Mouse (Mus musculus) left cerebral cortex, adult 11 months (tissue): ENCODE results near the gene Treml4.

Experiments used
- DNase-seq: peaks from one replicate; pipeline ENCODE4 v3.0.0; 2022; ENCODE audit warnings: low spot score

The Treml4 gene

DNA sequence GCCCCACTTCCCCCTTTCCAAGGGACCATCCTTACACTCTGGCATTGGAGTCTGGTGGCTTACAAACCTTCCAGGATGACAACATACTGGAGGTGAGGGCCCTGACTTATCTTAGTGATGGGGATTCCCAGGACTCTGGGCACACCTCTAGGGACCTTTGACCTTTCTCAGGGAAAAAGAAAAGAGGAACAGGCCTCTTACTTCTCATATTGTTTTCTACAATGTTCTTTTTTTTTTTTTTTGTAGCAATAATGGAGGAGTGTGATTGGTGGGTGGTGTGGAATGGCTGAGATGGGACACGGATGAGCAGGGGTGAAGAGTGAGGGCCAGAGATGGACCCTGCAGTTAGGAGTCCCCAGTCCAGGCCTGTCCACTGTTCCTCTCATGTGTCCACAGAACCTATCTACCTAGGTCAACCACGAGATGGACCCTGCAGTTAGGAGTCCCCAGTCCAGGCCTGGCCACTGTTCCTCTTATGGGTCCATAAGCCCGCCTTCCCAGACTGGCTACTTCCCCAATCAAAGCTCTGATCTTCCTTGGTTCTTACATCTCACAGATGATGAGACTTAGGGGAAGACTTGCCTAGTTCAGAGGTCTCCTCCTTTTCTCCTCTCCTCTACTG lies at the start of gene Treml4:
Treml4 (plus strand) TSS at position 555 of the 622 bp plus-strand sequence.
- no peak for DNase-seq

DNA sequence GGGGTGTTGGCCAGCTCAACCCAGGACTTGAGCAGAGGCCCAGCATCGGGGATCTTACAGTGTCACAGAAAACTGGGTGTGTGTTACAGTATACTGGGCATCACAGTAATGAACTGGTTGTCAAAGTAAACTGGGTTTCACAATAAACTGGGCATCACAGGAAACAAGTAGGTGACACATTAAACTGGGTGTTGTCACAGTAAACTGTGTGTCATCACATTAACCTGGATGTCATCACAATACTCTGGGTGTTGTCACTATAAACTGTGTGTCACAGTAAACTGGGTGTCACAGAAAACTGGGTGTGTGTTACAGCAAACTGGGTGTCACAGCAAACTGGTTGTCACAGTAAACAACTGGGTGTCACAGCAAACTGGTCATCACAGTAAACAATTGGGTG lies 48.7 kb upstream of the Treml4 start:
- DNase-seq: no peak

DNA sequence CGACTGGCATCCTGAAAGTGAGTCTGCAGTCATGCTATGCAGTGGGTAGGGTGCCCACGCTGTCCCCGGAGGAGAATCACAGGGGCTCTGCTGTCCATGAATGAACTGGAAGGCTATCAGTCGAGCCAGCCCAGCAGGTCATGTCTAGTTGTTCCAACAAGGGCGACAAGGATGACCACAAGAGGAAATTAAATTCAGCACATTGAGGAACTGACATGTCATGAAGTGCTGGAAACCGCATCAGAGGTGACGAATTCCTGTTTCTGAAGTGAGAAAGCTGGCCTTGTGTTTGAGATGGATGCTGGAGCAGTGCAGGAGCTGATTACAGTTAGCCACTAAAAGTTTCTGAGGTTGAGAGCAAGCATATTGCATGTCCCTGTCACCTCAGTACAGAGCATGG lies 33.4 kb upstream of the Treml4 start:
- DNase-seq: no peak

DNA sequence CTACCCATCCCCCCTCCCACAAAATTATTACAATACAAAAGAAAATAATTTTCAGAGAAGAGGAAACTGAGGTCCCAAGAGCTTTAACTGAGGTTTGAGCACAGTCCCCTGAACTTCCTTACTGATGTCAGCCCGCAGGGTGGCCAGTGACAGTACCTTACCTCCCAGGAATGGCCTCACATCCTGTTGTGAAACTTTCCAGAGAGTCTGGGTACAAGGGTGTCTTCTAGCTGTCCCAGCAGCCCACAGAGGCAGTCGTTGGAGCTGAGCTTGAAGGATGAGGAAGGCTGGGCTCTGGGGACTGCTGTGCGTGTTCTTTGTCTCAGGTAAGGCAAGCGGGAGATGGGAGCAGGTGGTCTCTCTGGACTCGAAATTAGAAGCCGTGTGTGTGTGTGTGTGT lies 31.6 kb upstream of the Treml4 start, which contains the start of gene Trem1:
Trem1 (plus strand) TSS at position 251 of the 400 bp plus-strand sequence.
- DNase-seq: no peak

DNA sequence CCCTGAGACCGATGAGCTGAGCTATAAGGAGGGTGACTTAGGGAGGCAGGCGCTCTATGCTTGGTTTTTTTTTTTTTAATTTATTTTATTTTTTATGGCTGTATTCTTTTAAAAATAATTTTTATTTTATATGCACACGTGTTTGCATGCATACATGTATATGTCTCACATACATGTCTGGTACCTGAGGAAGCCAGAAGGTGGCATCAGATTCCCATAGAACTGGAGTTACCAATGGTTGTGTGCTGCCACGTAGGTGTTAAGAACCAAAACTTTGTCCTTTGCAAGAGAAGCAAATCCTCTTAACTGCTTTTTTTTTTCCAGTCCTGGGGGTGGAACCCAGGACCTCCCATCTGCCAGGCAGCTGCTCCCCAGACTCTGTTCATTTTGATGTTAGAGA lies 30.3 kb upstream of the Treml4 start:
- DNase-seq: no peak

DNA sequence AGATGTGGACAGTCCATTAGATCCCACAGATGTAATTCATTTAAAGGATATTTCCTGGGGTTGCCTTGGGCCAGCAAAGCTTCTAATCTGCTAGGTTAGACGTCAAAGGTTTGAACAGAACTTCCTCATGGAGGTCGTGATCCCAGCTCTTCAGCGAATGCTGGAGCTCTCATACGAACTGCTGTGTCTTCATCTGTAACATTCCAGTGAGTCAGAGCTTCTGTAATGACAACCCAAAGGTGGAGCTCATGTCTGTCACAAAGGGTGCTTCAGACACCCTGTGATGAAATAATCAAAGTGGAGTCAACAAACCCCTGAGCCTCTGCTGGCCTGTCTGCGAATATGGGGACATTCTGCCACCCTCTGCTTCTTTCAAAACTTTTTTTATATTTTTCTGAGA lies 29.5 kb upstream of the Treml4 start:
- no peak for DNase-seq

DNA sequence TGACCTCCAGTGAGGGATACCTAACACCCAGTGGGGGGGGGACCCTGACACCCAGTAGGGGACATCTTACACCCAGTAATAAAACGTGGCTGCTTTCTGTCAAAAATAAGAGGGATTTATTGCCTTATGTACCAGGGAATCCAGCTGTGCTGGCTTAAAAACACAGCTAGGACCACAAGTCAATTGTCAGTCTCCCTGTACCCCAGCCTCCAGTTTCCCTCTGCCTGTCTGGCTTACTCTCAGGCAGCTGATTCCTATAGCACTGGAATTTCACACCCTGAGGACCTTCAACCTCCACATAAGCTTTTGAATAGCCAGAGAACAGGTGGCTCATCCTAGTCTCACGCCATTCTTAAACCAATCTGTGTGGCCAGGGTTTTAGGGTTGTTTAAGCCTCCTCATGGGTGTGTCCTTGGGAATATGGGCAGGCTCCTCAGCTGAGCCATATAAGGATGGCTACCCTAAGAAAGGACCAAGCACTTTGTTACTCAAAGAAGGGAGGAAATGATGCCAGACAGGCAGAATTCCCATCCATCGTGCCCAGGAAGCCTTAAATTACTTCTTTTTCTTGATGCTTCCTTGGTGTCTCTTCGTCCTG lies 28.2 kb upstream of the Treml4 start:
- no peak for DNase-seq

DNA sequence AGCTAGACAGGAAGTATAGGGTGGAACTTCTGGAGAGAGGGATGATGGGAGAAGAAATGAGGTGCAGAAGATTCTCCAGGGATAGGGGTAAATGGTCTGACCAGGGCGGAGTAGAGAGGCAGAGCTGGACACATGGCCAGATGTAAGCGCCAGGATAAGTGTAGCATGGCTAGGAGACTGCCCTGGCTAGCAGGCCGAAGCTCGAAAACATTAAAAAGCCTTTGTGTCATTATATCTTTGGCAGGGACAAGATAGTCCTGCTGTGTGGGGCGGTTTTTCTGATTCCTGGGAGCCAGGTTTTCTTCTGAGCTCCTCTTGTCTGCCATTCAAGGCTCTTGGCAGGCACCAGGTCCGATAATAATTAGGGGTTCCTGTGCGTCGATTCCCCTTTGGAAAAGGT lies 26.5 kb upstream of the Treml4 start:
- DNase-seq: no peak

DNA sequence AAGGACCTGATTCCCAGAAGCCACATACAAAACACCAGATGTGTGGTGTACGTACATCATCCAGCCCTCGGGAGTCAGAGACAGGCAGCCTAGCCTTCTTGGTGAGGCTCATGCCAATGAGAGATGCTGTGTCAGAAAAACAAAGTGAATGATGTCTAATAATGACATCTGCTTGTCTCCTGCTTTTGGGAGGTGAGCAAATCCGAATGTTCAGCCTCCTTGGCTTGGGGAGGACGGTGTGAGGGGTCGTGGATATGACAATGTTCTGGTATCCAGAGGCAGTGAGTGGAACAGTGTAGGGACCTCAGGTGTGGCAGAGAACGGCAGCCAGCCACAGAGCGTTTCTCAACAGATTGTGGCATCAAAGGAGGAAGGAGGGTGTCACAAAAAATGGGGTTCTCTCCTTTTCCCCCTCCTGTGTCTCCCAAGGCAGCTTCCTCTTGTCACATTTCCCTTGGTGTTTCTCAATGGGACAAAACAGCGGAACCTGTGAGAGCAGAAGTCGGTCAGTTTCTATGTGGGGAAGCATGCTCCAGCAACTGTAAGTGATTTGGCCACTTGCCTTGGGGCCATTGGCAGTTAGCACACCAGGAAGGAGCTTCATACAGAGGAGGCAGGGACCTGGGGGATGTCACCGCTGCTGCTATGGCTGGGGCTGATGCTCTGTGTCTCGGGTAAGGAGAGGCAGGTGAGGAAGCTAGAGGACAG lies 16.7 kb upstream of the Treml4 start, which contains the start of gene Trem3:
Trem3 (plus strand) TSS at position 557 of the 708 bp plus-strand sequence.
- DNase-seq: no peak

DNA sequence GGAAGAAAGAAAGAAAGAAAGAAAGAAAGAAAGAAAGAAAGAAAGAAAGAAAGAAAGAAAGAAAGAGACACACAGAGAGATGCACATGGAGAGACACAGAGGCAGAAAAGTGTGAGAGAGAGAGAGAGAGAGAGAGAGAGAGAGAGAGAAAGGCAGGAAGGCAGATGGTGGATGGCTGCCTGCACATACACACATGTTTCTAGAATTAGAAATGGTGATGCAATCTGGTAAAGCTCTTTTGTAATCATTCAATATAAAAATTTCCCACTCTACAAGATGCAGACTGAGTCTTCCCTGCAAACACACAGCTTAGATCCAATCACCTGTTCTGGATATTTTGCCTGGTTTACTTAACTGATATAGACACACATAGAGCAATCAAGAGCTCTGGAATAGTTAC lies 15.1 kb upstream of the Treml4 start:
- no peak for DNase-seq

DNA sequence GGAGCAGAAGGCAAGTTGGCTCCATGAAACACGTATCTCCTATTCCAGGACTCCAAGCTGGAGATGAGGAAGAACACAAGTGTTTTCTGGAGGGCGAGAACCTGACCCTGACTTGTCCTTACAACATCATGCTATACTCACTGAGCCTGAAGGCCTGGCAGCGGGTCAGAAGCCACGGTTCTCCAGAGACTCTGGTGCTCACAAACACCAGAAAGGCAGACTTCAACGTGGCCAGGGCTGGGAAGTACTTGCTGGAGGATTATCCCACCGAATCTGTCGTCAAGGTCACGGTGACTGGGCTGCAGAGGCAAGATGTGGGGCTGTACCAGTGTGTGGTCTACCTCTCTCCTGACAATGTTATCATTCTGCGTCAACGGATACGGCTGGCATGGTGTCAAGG lies 14.6 kb upstream of the Treml4 start:
- DNase-seq: no peak

DNA sequence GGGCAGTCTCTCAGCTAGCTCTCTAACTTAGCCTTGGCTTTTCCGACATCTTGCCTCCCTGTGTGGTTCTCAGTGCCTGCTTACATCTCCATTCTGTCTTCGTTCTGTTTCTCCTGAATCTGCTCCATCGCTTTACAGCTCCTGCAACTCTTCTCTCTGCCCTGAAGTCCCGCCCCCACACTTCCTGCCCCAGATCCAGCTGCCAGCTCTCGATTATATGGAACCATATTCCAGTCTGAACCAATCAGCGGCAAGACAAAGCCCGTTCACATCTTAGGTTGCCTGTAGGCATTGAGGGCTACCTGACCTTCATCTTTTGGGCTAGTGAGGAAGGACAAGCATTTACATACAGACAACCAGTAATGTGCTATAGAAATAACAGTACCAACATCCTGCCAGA lies 13.5 kb upstream of the Treml4 start:
- DNase-seq: no peak

DNA sequence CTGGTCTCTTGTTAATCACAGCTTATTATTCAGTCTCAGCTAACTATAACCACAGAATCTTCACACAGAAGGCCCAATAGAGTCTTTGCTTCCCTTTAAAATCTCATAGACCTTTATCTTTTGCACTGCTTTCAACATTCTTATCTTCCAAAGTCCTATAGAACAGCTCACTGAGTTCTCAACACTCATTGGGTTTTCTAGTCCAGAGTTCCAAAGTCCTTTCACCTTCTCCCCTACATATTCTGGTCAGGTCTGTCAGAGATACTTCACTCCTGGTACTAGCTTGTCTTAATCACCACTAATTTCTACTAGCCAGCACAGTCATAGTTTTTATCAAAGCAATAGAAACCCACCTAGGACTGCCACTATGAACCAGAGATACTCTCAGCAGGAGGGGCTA lies 7.5 kb upstream of the Treml4 start:
- DNase-seq: no peak

DNA sequence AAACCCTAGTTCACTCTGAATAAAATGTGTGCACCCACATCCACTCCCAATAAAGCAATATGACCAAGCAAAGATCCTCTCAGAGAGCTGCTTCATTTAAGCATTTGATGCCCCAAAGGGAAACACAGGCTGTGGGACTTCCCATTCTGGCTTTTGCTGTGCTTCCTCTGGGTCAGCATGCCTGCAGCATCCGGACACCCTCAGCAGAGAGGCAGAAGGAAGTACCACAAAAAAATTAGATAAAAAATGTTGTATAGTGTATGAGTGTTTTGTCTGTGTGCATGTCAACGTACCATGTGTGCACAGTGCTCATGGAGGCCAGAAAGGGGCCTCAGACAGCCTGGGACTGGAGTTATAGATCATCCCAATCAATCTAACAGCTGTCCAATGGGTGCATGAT lies 2.2 kb upstream of the Treml4 start:
- no peak for DNase-seq

DNA sequence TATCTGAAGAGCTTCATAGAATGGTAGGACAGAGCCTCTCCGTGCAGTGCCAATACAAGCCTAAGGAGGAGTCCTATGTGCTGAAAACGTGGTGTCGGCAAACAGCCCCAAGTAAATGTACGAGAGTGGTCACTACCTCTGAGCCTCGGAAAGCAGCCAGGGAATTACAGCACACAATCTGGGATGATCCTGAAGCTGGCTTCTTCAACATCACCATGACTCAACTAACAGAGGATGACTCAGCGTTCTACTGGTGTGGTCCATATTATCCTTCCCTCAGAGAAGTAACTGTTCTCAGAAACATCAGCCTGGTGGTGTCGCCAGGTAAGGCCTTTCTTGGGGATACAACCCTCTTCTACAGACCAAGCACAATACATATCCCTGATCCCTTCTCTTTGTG lies 567 bp downstream of the Treml4 start:
- no peak for DNase-seq

DNA sequence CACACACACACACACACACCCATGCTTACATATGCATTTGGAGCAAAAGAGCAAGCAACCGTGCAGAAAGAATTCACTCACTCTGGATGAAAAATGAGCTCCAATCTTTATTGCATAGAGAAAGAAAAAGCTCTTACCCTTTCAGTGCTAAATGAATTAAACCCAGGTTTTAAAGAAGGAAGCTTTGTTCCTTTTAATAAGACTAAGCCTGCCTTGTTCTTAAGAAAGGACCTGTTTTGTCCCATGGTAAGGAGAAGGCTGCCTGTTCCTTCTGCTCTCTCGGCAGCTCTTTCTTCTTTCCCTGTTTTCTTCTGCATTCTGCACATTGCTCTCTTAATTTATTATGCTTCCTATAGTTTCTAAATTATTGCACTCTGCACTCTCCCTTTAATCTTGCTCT lies 2.0 kb downstream of the Treml4 start:
- no peak for DNase-seq

DNA sequence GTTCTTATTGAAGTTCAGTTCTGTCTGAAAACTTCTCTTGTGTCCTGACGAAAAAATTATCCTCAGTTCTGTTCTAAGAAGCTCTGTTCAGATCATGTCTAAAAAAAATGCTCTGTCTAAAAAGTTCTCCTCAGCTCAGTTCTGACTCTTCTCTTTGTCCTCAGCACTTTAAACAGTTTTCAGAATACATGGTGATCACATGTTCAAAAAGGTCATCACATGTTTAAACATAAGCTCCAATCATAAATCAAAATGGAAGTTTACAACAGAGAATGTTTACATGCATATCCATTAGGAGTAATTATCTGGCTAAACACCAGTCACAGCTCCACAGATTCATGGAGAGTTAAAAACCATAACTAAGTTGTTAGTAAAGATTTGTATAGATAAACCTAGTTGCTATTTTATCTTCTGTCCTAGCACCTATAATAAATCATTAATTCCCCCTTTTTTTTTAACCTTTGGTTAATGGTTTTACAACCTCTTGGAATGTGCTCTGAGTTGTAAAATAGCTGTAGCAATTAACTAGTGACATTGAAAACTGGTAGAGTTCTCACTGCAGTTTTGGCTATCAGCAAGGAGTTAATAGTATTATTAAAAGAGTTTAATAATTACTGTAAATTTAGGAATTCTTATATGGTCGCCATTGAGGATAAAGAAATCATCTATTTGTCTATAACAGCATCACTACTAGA lies 2.7 kb downstream of the Treml4 start:
- DNase-seq: no peak

DNA sequence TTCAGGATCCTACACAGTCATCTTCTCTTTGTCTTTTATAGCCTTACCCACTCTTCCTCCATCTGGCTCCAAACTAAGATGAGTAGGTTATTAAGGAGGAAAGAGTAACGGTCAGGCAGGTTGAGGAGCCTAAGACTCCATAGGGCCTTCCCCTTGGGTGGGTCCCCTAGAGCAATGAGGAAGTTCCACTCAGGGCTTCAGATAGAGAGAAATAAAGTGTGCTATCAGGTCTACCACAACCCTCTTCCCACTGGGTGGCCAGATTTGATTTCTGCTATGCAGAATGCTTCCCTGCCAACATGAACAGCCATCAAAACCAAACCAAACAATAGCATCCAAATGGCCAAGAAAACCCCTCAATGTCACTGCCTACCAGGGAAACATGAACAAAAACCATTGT lies 3.5 kb downstream of the Treml4 start:
- no peak for DNase-seq

DNA sequence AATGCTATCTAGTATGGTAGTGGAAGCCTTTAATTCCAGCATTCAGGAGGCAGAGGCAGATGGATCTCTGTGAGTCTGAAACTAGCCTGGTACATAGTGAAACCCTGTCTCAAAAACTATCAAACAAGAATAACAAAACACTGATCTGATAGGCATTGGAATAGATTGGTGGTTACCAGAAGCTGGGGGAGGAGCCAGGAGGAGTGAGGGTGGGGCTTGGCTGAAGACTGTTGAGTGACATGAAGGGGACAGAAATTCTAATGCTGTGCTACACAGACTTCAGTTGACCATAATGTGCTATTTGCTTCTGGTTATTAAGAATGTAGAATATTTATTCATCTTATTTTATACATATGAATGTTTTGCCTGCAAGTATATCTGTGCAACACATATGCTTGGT lies 4.2 kb downstream of the Treml4 start:
- no peak for DNase-seq

DNA sequence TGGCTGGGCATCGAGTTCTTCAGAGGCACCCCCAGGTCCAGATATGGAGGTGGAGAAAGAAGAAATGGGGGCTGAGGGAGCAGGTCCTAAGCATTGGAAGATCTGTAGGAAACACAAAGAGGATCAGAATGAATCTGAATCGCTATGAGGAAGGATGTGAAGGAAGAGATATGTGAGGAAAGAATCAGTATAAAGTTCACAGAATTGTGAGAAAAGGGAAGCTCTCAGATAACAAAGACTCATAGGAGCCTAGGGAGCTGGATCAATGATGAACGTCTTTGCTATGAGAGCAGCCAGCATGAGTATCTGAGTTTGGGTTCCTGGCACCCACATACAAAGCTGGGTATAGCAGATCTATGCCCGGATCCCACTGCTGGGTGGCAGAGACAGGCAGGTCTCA lies 5.7 kb downstream of the Treml4 start:
- DNase-seq: no peak

DNA sequence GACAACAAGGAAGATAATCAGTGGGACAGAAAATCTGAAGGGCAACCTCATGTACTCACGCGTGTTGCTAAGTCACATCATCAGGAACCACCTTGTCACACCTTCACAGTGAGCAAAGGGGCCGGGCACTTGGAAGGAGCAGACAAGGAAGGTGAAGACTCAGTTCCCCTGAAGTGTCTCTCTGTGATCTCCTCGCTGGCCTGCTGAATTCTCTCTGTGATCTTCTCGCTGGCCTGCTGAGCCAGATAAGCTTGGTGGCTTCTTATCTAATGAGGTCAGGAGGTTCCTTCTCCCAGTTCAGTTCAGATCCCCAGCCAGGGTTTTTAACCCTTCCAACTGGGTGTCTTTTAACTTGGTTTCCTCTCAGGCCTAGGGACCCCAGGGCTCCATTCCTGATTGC lies 8.1 kb downstream of the Treml4 start:
- no peak for DNase-seq

DNA sequence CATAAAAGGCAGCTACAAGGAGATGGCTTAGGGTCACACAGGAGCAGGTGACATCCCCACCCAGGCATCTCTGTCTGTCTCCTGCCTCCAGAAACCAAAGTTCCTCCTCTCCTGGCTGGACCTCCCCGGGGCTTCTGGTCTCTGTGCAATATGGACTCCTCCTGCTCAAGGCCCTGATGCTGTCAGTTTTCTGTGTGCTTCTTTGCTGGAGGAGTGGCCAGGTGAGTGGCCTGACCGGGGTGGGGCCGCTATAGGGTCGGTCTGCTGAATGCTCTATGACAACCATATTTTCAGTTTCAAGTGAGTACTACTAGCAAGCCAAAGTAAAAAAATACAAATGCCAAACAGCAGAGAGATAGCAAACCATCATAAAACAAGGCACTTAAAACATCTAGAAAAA lies 8.5 kb downstream of the Treml4 start:
- no peak for DNase-seq

DNA sequence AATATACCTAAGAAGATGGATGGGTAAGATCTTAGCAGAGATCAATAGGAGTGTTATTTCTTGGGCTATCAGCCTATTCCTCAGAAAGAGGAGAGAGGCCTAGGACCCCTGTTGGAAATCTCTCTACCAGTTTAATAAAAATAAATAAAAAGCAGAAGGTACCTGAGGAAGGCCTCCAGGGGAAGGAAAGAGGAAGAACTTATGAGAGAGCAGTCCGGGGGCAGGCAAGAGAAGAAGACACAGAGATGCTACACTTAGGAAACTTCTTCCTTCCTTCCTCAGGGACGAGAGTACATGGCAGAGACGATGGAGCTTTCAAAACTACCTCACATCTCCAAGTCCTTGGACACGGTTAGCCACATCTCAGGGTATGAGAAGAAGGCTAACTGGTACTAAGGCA lies 10.0 kb downstream of the Treml4 start:
- DNase-seq: no peak
